Mouse (Mus musculus) CH12.LX (cell line): Measurements from ENCODE around the gene Gm11077. TPM values are rescaled to one million over a fixed set of nuclear protein-coding genes. Genes with fewer than 3 reads are reported as not detected.

Source experiments
- DNase-seq: peaks from one replicate; pipeline ENCODE4 v3.0.0-alpha.2; 2013; ENCODE audit errors: extremely low read depth
- H3K27ac ChIP-seq: 2 replicates; pipeline ENCODE4 v1.5.1; 2012; ENCODE audit warnings: low read depth, mild to moderate bottlenecking, control low read depth, moderate library complexity; ENCODE audit not compliant: insufficient read depth
- H3K27me3 ChIP-seq: replicated peaks from 2 replicates; pipeline ENCODE3; 2012; ENCODE audit warnings: inconsistent platforms
- H3K36me3 ChIP-seq, 2 experiments: replicated peaks in 1 of 2; 2 replicates each; pipeline versions ENCODE3 to v1.6.1; 2012; ENCODE audit warnings: inconsistent platforms in 1 of 2, low read length in 1 of 2, mild to moderate bottlenecking in 1 of 2, mixed read lengths in 1 of 2, moderate library complexity in 1 of 2; ENCODE audit not compliant: control insufficient read depth in 1 of 2, insufficient read depth in 1 of 2
- H3K4me1 ChIP-seq, 2 experiments: 2 replicates each; pipeline ENCODE4 v1.6.1; 2012; ENCODE audit warnings: inconsistent platforms in 1 of 2, moderate library complexity in 1 of 2; ENCODE audit not compliant: insufficient read depth in 2 of 2, control insufficient read depth in 1 of 2
- H3K4me2 ChIP-seq: 2 replicates; pipeline ENCODE4 v1.6.1; 2012; ENCODE audit warnings: low read depth, mild to moderate bottlenecking, control low read depth; ENCODE audit not compliant: poor library complexity, insufficient read depth, severe bottlenecking
- H3K4me3 ChIP-seq, 3 experiments: fragments of 150-350 bp in 1 of 3; sonication (generic) in 1 of 3; replicated peaks in 1 of 3; 2 replicates each; pipeline versions ENCODE3 to v1.5.1; 2011 to 2012; ENCODE audit warnings: low read depth in 2 of 3, low read length in 2 of 3, mild to moderate bottlenecking in 2 of 3, moderate library complexity in 2 of 3, control low read depth in 1 of 3, improper control_type of control experiment in 1 of 3, inconsistent platforms in 1 of 3, mixed read lengths in 1 of 3; ENCODE audit not compliant: poor library complexity in 1 of 3
- H3K79me2 ChIP-seq: replicated peaks from 2 replicates; pipeline ENCODE4 v1.6.1; 2012; ENCODE audit warnings: mild to moderate bottlenecking, moderate library complexity; ENCODE audit not compliant: control insufficient read depth, poor library complexity, insufficient read depth, severe bottlenecking; ENCODE audit errors: extremely low read depth
- H3K9ac ChIP-seq: 2 replicates; pipeline ENCODE4 v1.6.1; 2012; ENCODE audit warnings: low read depth, mild to moderate bottlenecking, control low read depth, moderate library complexity; ENCODE audit not compliant: insufficient read depth
- H3K9me3 ChIP-seq: replicated peaks from 2 replicates; pipeline ENCODE3; 2012; ENCODE audit warnings: low read length, inconsistent platforms, mixed read lengths
- BHLHE40 ChIP-seq: IDR thresholded peaks from 2 replicates; pipeline ENCODE4 v1.6.1; 2011; ENCODE audit warnings: mild to moderate bottlenecking, low read depth, low read length, improper control_type of control experiment
- CHD1 ChIP-seq: IDR thresholded peaks from 2 replicates; pipeline ENCODE4 v1.6.1; 2012; ENCODE audit warnings: low read depth, low read length, improper control_type of control experiment, inconsistent platforms
- CHD2 ChIP-seq: IDR thresholded peaks from 2 replicates; pipeline ENCODE4 v1.6.1; 2011; ENCODE audit warnings: low read length, improper control_type of control experiment
- CTCF ChIP-seq, 2 experiments: IDR thresholded peaks in 1 of 2; conservative IDR thresholded peaks in 1 of 2; 2 replicates each; pipeline ENCODE4 v1.5.1; 2011 to 2012; ENCODE audit warnings: low read depth in 2 of 2, low read length in 2 of 2, improper control_type of control experiment in 1 of 2, inconsistent platforms in 1 of 2, mild to moderate bottlenecking in 1 of 2, moderate library complexity in 1 of 2
- ELF1 ChIP-seq: IDR thresholded peaks from 2 replicates; pipeline ENCODE4 v1.6.1; 2014; ENCODE audit warnings: low read depth, mild to moderate bottlenecking, inconsistent platforms, low read length, improper control_type of control experiment
- ETS1 ChIP-seq: conservative IDR thresholded peaks from 2 replicates; pipeline ENCODE4 v1.6.1; 2012; ENCODE audit warnings: low read depth, mild to moderate bottlenecking, inconsistent platforms, low read length, improper control_type of control experiment, moderate library complexity
- GABPA ChIP-seq: IDR thresholded peaks from 2 replicates; pipeline ENCODE4 v1.6.1; 2012; ENCODE audit warnings: low read depth, low read length, improper control_type of control experiment, inconsistent platforms; ENCODE audit not compliant: insufficient replicate concordance
- IRF4 ChIP-seq: IDR thresholded peaks from 2 replicates; pipeline ENCODE4 v1.6.1; 2014; ENCODE audit warnings: low read depth, mild to moderate bottlenecking, inconsistent platforms, low read length, improper control_type of control experiment
- JUN ChIP-seq: IDR thresholded peaks from 2 replicates; pipeline ENCODE4 v1.6.1; 2011; ENCODE audit warnings: low read depth, mild to moderate bottlenecking, low read length, improper control_type of control experiment, moderate library complexity; ENCODE audit not compliant: insufficient read depth
- JUND ChIP-seq: conservative IDR thresholded peaks from 2 replicates; pipeline ENCODE4 v1.6.1; 2011; ENCODE audit warnings: low read depth, low read length, improper control_type of control experiment
- KAT2A ChIP-seq: IDR thresholded peaks from 2 replicates; pipeline ENCODE4 v1.6.1; 2012; ENCODE audit warnings: low read length, improper control_type of control experiment, inconsistent platforms; ENCODE audit not compliant: insufficient replicate concordance
- MAFK ChIP-seq: IDR thresholded peaks from 2 replicates; pipeline ENCODE4 v1.6.1; 2011; ENCODE audit warnings: low read length, improper control_type of control experiment; ENCODE audit not compliant: insufficient replicate concordance
- MAX ChIP-seq: IDR thresholded peaks from 2 replicates; pipeline ENCODE4 v1.6.1; 2011; ENCODE audit warnings: low read length, improper control_type of control experiment
- MAZ ChIP-seq: IDR thresholded peaks from 2 replicates; pipeline ENCODE4 v1.6.1; 2012; ENCODE audit warnings: low read depth, mild to moderate bottlenecking, inconsistent platforms, low read length, improper control_type of control experiment, moderate library complexity
- MEF2A ChIP-seq: IDR thresholded peaks from 2 replicates; pipeline ENCODE4 v1.6.1; 2014; ENCODE audit warnings: low read depth, mild to moderate bottlenecking, inconsistent platforms, low read length, improper control_type of control experiment, borderline replicate concordance
- MYC ChIP-seq: IDR thresholded peaks from 2 replicates; pipeline ENCODE4 v1.6.1; 2011; ENCODE audit warnings: low read depth, mild to moderate bottlenecking, improper control_type of control experiment, low read length
- NELFE ChIP-seq: IDR thresholded peaks from 2 replicates; pipeline ENCODE4 v1.6.1; 2011; ENCODE audit warnings: low read depth, low read length, improper control_type of control experiment
- NRF1 ChIP-seq: IDR thresholded peaks from 2 replicates; pipeline ENCODE4 v1.6.1; 2014; ENCODE audit warnings: low read depth, mild to moderate bottlenecking, inconsistent platforms, low read length, improper control_type of control experiment, moderate library complexity
- PAX5 ChIP-seq: IDR thresholded peaks from 2 replicates; pipeline ENCODE4 v1.6.1; 2012; ENCODE audit warnings: low read length, inconsistent platforms, mixed read lengths
- POLR2A ChIP-seq: IDR thresholded peaks from 2 replicates; pipeline ENCODE4 v1.6.1; 2011; ENCODE audit warnings: low read depth, mild to moderate bottlenecking, improper control_type of control experiment, low read length
- POLR2AphosphoS2 ChIP-seq: IDR thresholded peaks from 2 replicates; pipeline ENCODE4 v1.6.1; 2011; ENCODE audit warnings: low read depth, low read length, improper control_type of control experiment
- RAD21 ChIP-seq: IDR thresholded peaks from 2 replicates; pipeline ENCODE4 v1.6.1; 2011; ENCODE audit warnings: low read depth, mild to moderate bottlenecking, low read length, improper control_type of control experiment, moderate library complexity
- SMC3 ChIP-seq: IDR thresholded peaks from 2 replicates; pipeline ENCODE4 v1.6.1; 2011; ENCODE audit warnings: low read depth, low read length, improper control_type of control experiment
- TBP ChIP-seq: conservative IDR thresholded peaks from 2 replicates; pipeline ENCODE4 v1.6.1; 2011; ENCODE audit warnings: low read depth, low read length, improper control_type of control experiment
- TCF12 ChIP-seq: IDR thresholded peaks from 2 replicates; pipeline ENCODE4 v1.6.1; 2014; ENCODE audit warnings: low read depth, mild to moderate bottlenecking, inconsistent platforms, low read length, improper control_type of control experiment
- UBTF ChIP-seq: IDR thresholded peaks from 2 replicates; pipeline ENCODE4 v1.6.1; 2012; ENCODE audit warnings: low read depth, mild to moderate bottlenecking, inconsistent platforms, low read length, improper control_type of control experiment, moderate library complexity
- USF1 ChIP-seq: IDR thresholded peaks from 2 replicates; pipeline ENCODE4 v1.6.1; 2014; ENCODE audit warnings: low read depth, mild to moderate bottlenecking, inconsistent platforms, low read length, improper control_type of control experiment
- USF2 ChIP-seq: conservative IDR thresholded peaks from 2 replicates; pipeline ENCODE4 v1.6.1; 2011; ENCODE audit warnings: low read depth, low read length, improper control_type of control experiment
- ZC3H11A ChIP-seq: IDR thresholded peaks from 2 replicates; pipeline ENCODE4 v1.6.1; 2012; ENCODE audit warnings: low read depth, mild to moderate bottlenecking, inconsistent platforms, low read length, improper control_type of control experiment
- dilution Hi-C: fragments of 300-500 bp; cut with MboI; formaldehyde crosslinking; loops from 2 replicates; pipeline ENCODE4 v1.14.3; 2020; ENCODE audit warnings: low sequenced_read_pairs; ENCODE audit not compliant: extremely low pct_unique_long_range_greater_than_20kb, extremely low pct_ligation_motif_present
- in situ Hi-C: fragments of 300-500 bp; cut with MboI; formaldehyde crosslinking; loops from 3 replicates; pipeline ENCODE4 v1.14.3; 2019; ENCODE audit warnings: low sequenced_read_pairs, low pct_ligation_motif_present, low pct_unique_long_range_greater_than_20kb, mixed read lengths
- polyA plus RNA-seq: library from polyadenylated mRNA; unstranded; fragments of >175 nt; gene quantifications from 2 replicates; pipeline ENCODE4 v1.2.1, GENCODE M21; 2012; ENCODE audit warnings: low read depth; ENCODE audit not compliant: insufficient read length
- total RNA-seq, 2 experiments: library from RNA; depleted of rRNA; stranded (reverse); fragments of 300-350 nt in 1 of 2; fragments of >200 nt in 1 of 2; gene quantifications; 2 replicates each; pipeline ENCODE4 v1.2.3; 2012 to 2014

Gene Gm11077
- total and polyA plus RNA-seq, 3 experiments: not detected

DNA sequence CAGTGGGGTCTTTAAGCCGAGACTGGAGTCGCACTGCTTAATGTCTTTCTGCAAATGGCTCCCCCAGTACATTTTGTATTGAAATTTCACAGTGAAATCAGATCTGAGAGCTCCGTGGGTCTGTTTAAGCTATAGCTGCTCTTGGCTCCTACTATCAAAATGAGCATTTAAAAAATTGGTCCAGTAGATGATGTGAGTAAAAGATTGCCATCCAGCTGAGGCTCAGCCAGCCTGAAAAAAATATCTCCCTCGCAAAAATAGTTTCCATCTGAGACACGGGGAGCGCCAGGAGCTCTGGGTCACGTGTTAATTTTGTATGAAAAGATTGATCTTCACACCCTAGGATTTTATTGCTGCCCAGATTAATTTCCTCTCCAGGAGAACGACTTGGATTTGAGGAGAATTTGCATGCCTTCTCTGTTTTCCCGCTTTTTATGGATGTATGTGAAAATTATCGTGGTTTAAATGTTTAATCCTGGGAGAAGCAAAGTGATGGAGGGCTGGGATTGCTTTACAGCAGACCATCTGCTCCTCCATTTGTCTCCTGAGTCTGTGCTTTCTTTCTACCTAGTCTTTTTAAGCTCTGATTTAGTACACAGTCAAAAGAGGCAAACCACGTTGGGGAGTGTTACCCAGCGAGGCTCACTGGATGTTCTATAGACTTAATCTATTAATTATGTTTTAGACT lies 32.7 kb upstream of the Gm11077 start:
- H3K4me2 ChIP-seq: no peak overlapping the region
- H3K27ac ChIP-seq: no peak overlapping the region
- no peaks in the 10 kb centered on the region for H3K79me2 ChIP-seq
- no peak overlapping the region for H3K4me3 ChIP-seq
- in situ Hi-C loops (no loop called here), dilution Hi-C loops (no loop called here)
- peaks cover 4% of the 10 kb centered on the region for H3K9me3 ChIP-seq
- no peak overlapping the region for H3K9ac ChIP-seq
- no peaks in the 10 kb centered on the region for H3K27me3 ChIP-seq
- no peaks in the 10 kb centered on the region for H3K36me3 ChIP-seq
- TF ChIP-seq NELFE: no peak
- no peak for TF ChIP-seq POLR2A
- no peak for TF ChIP-seq MYC
- no peak for TF ChIP-seq IRF4
- TF ChIP-seq ETS1: no peak
- TF ChIP-seq MAZ: no peak
- no peak for TF ChIP-seq TBP
- TF ChIP-seq USF1: no peak
- no peak for TF ChIP-seq ELF1
- no peak for TF ChIP-seq TCF12
- TF ChIP-seq JUND: no peak
- TF ChIP-seq KAT2A: no peak
- TF ChIP-seq MAFK: no peak
- TF ChIP-seq BHLHE40: no peak
- TF ChIP-seq NRF1: no peak
- TF ChIP-seq POLR2AphosphoS2: no peak
- TF ChIP-seq CTCF (conservative IDR thresholded peaks at IDR 0.05 in 1 of 2, IDR thresholded peaks at IDR 0.05 in 1 of 2; ENCODE audit: low read depth in 2 of 2, low read length in 2 of 2): no peak
- no peak for TF ChIP-seq CHD2
- no peak for TF ChIP-seq ZC3H11A
- DNase-seq: no peak
- no peaks in the 10 kb centered on the region for H3K4me1 ChIP-seq

GRCm38 (mm10) chr6:140697994-140698393 lies 31.1 kb upstream of the Gm11077 start:
- dilution Hi-C loops: no loop called here
- no peak for DNase-seq
- H3K79me2 ChIP-seq: no peaks in the 10 kb centered on the region

More at GRCm38 (mm10) chr6:140697994-140698393, 31.1 kb upstream of the Gm11077 start:
- no peak overlapping the region for H3K4me3 ChIP-seq
- H3K4me1 ChIP-seq: no peaks in the 10 kb centered on the region
- peaks cover 4% of the 10 kb centered on the region for H3K9me3 ChIP-seq
- H3K27ac ChIP-seq: no peak overlapping the region
- in situ Hi-C loops: no loop called here
- H3K4me2 ChIP-seq: no peak overlapping the region
- no peaks in the 10 kb centered on the region for H3K36me3 ChIP-seq
- H3K27me3 ChIP-seq: no peaks in the 10 kb centered on the region
- no peak for TF ChIP-seq USF2
- no peak for TF ChIP-seq RAD21
- no peak for TF ChIP-seq UBTF
- no peak for TF ChIP-seq SMC3
- TF ChIP-seq POLR2AphosphoS2: no peak
- no peak for TF ChIP-seq BHLHE40
- TF ChIP-seq JUN: no peak
- TF ChIP-seq CHD1: no peak
- TF ChIP-seq IRF4: no peak
- TF ChIP-seq MYC: no peak
- no peak for TF ChIP-seq MAX
- TF ChIP-seq PAX5: no peak
- no peak for TF ChIP-seq GABPA
- no peak for TF ChIP-seq MEF2A
- no peak overlapping the region for H3K9ac ChIP-seq
